Mouse (Mus musculus): ENCODE measurements around the gene Asprv1.

GRCm38 (mm10) chr6:86579066-86579784, 48.7 kb upstream of the Asprv1 start:
- TF ChIP-seq CTCF (IDR thresholded peaks at IDR 0.05; ENCODE audit: control insufficient read depth, insufficient read depth, low read length) (no peak), POLR2A (IDR thresholded peaks at IDR 0.05; ENCODE audit: borderline replicate concordance, control insufficient read depth, low read depth, low read length) (no peak)

Measured in bone marrow, adult 2 months (tissue).